Mouse (Mus musculus) midbrain, postnatal 0 days (tissue): ENCODE data around the gene E130309D02Rik. TPM values are rescaled to one million over a fixed set of nuclear protein-coding genes. Genes with fewer than 3 reads are reported as not detected.

Experiments
- ATAC-seq: fragments of 200-750 bp; cut with Nextera tagmentation; 2 replicates; pipeline ENCODE4 v1.8.0; 2017; ENCODE audit warnings: moderate number of reproducible peaks, mild to moderate bottlenecking, moderate TSS enrichment, moderate library complexity; ENCODE audit not compliant: low FRiP score
- DNase-seq: peaks from one replicate; pipeline ENCODE4 v3.0.0-alpha.2; 2015; ENCODE audit warnings: low spot score
- H3K27ac ChIP-seq: fragments of 300-500 bp; sonication (generic); 2 replicates; pipeline ENCODE4 v1.5.1; 2014; ENCODE audit warnings: low read depth, mild to moderate bottlenecking, low read length, mixed read lengths
- H3K27me3 ChIP-seq: fragments of 300-500 bp; sonication (generic); 2 replicates; pipeline ENCODE4 v1.6.1; 2014; ENCODE audit warnings: low read length, control low read depth, mixed read lengths; ENCODE audit not compliant: insufficient read depth
- H3K36me3 ChIP-seq: fragments of 300-500 bp; sonication (generic); 2 replicates; pipeline ENCODE4 v1.6.1; 2014; ENCODE audit warnings: low read length, control low read depth, mixed read lengths; ENCODE audit not compliant: insufficient read depth
- H3K4me1 ChIP-seq: fragments of 300-500 bp; sonication (generic); 2 replicates; pipeline ENCODE4 v1.6.1; 2014; ENCODE audit warnings: mild to moderate bottlenecking, control low read depth, antibody characterized with exemption, low read length, mixed read lengths; ENCODE audit not compliant: insufficient read depth
- H3K4me2 ChIP-seq: fragments of 300-500 bp; sonication (generic); 2 replicates; pipeline ENCODE4 v1.6.1; 2014; ENCODE audit warnings: low read depth, mild to moderate bottlenecking, low read length, mixed read lengths; ENCODE audit not compliant: poor library complexity, severe bottlenecking
- H3K4me3 ChIP-seq: fragments of 300-500 bp; sonication (generic); 2 replicates; pipeline ENCODE4 v1.5.1; 2014; ENCODE audit warnings: low read depth, mild to moderate bottlenecking, low read length, moderate library complexity
- H3K9ac ChIP-seq: fragments of 300-500 bp; sonication (generic); replicated peaks from 2 replicates; pipeline ENCODE4 v1.6.1; 2014; ENCODE audit warnings: mild to moderate bottlenecking, low read length, moderate library complexity, mixed read lengths; ENCODE audit not compliant: poor library complexity, severe bottlenecking
- H3K9me3 ChIP-seq: fragments of 300-500 bp; sonication (generic); 2 replicates; pipeline ENCODE4 v1.6.1; 2016; ENCODE audit warnings: low read length, control low read depth
- CTCF ChIP-seq: IDR thresholded peaks from 2 replicates; pipeline ENCODE4 v1.5.1; 2016; ENCODE audit warnings: antibody characterized with exemption, mild to moderate bottlenecking
- WGBS: fragments of 180-500 bp; shearing (Covaris S2); extraction: QIAGEN DNeasy Blood & Tissue Kit; methylation state at CpG from one replicate; pipeline ENCODE4 v1.1.7; 2014; 5-methylcytosine and 5-hydroxymethylcytosine counted together
- polyA plus RNA-seq: library from polyadenylated mRNA; unstranded; fragments of >200 nt; fragmentation: Nextera tagmentation; extraction: Ambion mirVana; gene quantifications from 2 replicates; pipeline ENCODE4 v1.2.1, GENCODE M21; 2015
- total RNA-seq: library from RNA; depleted of rRNA; stranded (reverse); fragments of >200 nt; gene quantifications from 2 replicates; pipeline ENCODE4 v1.2.3, GENCODE M21; 2014

E130309D02Rik gene
- total and polyA plus RNA-seq, 2 experiments from 2014 or later = 19.6 to 28.9 TPM

GRCm38 (mm10) chr5:143335089-143335460 lies 19.9 kb upstream of the E130309D02Rik start:
- H3K4me1 ChIP-seq = no peaks in the 10 kb centered on the region
- no peak overlapping the region for H3K4me3 ChIP-seq
- no peak for TF ChIP-seq CTCF
- H3K36me3 ChIP-seq = peaks cover 3% of the 10 kb centered on the region; the same call in 1 of the 2 replicates
- 83% methylated on average over 7 of the region's 7 CpGs for WGBS
- no peak overlapping the region for H3K4me2 ChIP-seq
- no peak overlapping the region for H3K27ac ChIP-seq
- no peak for DNase-seq
- H3K27me3 ChIP-seq = no peaks in the 10 kb centered on the region
- no peaks in the 10 kb centered on the region for H3K9me3 ChIP-seq
- no peak for ATAC-seq
- no peak overlapping the region for H3K9ac ChIP-seq

- H3K27me3 ChIP-seq = no peaks in the 10 kb centered on the region
- 69% methylated on average over 14 of the region's 14 CpGs for WGBS
These were observed 19.4 kb upstream of the E130309D02Rik start for GRCm38 (mm10) chr5:143334418-143335088.

GRCm38 (mm10) chr5:143333872-143334271 lies 18.7 kb upstream of the E130309D02Rik start:
- 15% methylated on average over 5 of the region's 5 CpGs for WGBS
- TF ChIP-seq CTCF = peak; percentile 90
- H3K4me2 ChIP-seq = no peak overlapping the region
- ATAC-seq = peak; percentile 47; the same call in 1 of the 2 replicates
- H3K4me1 ChIP-seq = no peaks in the 10 kb centered on the region
- no peak overlapping the region for H3K27ac ChIP-seq
- H3K9me3 ChIP-seq = no peaks in the 10 kb centered on the region
- H3K27me3 ChIP-seq = no peaks in the 10 kb centered on the region
- H3K4me3 ChIP-seq = no peak overlapping the region
- H3K9ac ChIP-seq = no peak overlapping the region
- peaks cover 3% of the 10 kb centered on the region; the same call in 1 of the 2 replicates for H3K36me3 ChIP-seq
- peak; percentile 92 for DNase-seq

More at GRCm38 (mm10) chr5:143334418-143335088, 19.4 kb upstream of the E130309D02Rik start:
- TF ChIP-seq CTCF = no peak
- Histone ChIP-seq H3K27ac (no peak overlapping the region), H3K36me3 (peaks cover 3% of the 10 kb centered on the region; the same call in 1 of the 2 replicates), H3K9ac (no peak overlapping the region), H3K4me3 (no peak overlapping the region), H3K9me3 (no peaks in the 10 kb centered on the region), H3K4me1 (no peaks in the 10 kb centered on the region), H3K4me2 (no peak overlapping the region)
- no peak; the same call in 1 of the 2 replicates for ATAC-seq
- no peak for DNase-seq

- Histone ChIP-seq H3K9ac (peak within 1 kb of the TSS; percentile 87), H3K9me3 (no peaks in the 10 kb centered on the region), H3K4me2 (peak within 1 kb of the TSS; percentile 91), H3K36me3 (peaks cover 27% of the 10 kb centered on the region), H3K27me3 (no peaks in the 10 kb centered on the region), H3K4me3 (peak within 1 kb of the TSS; percentile 92), H3K27ac (peak within 1 kb of the TSS; percentile 75), H3K4me1 (0 out of 2 replicates have a peak, but pooled peaks cover 6% of the 10 kb centered on the region)
- ATAC-seq (peak; percentile 68), DNase-seq (peak; percentile 95)
- under 1% methylated on average over 57 of the region's 57 CpGs for WGBS
- no peak for TF ChIP-seq CTCF
These were observed 13.7 kb upstream of the E130309D02Rik start, which contains the start of gene Zdhhc4 for GRCm38 (mm10) chr5:143328690-143329495. Gene Zdhhc4 (minus strand): TSS chr5:143329256.

- WGBS = 83% methylated on average over 8 of the region's 8 CpGs
- H3K9ac ChIP-seq = no peak overlapping the region
- ATAC-seq = no peak
- DNase-seq = no peak
- H3K27ac ChIP-seq = no peak overlapping the region
- peaks cover 12% of the 10 kb centered on the region for H3K4me1 ChIP-seq
- H3K9me3 ChIP-seq = no peaks in the 10 kb centered on the region
- peaks cover 46% of the 10 kb centered on the region for H3K36me3 ChIP-seq
- H3K4me3 ChIP-seq = no peak overlapping the region
- no peak overlapping the region for H3K4me2 ChIP-seq
- no peaks in the 10 kb centered on the region for H3K27me3 ChIP-seq
- TF ChIP-seq CTCF = no peak
These were observed 2.1 kb upstream of the E130309D02Rik start for GRCm38 (mm10) chr5:143317288-143317610.
